Mouse (Mus musculus) bone marrow, adult 2 months (tissue): ENCODE results near the gene Gabbr2.

Experiments
- CTCF ChIP-seq: fragments of 200-500 bp; IDR thresholded peaks from 2 replicates; pipeline ENCODE4 v1.5.1; 2011; ENCODE audit warnings: low read length, control low read depth; ENCODE audit not compliant: control insufficient read depth, insufficient read depth
- POLR2A ChIP-seq: fragments of 200-500 bp; IDR thresholded peaks from 2 replicates; pipeline ENCODE4 v1.6.1; 2011; ENCODE audit warnings: low read depth, mild to moderate bottlenecking, control low read depth, low read length, borderline replicate concordance; ENCODE audit not compliant: control insufficient read depth

- TF ChIP-seq POLR2A (no peak), CTCF (no peak)
These were observed 335.7 kb downstream of the Gabbr2 start for GRCm38 (mm10) chr4:46655956-46656355.
